Mouse (Mus musculus) kidney, adult 2 months (tissue): Measurements from ENCODE around the gene Wnt16. TPM values are rescaled to one million over a fixed set of nuclear protein-coding genes. Genes with fewer than 3 reads are reported as not detected.

Experiments used
- DNase-seq: peaks from one replicate; pipeline ENCODE4 v3.0.0; 2021
- H3K27ac ChIP-seq: fragments of 200-500 bp; 2 replicates; pipeline ENCODE4 v1.5.1; 2012; ENCODE audit warnings: low read depth, low read length, control low read depth, inconsistent platforms; ENCODE audit not compliant: insufficient read depth
- H3K27me3 ChIP-seq: fragments of 200-500 bp; replicated peaks from 2 replicates; pipeline ENCODE4 v1.6.1; 2012; ENCODE audit warnings: mild to moderate bottlenecking, moderate library complexity, low read length, inconsistent platforms; ENCODE audit not compliant: control insufficient read depth, insufficient read depth
- H3K36me3 ChIP-seq: fragments of 200-500 bp; 2 replicates; pipeline ENCODE4 v1.6.1; 2012; ENCODE audit warnings: mild to moderate bottlenecking, moderate library complexity, low read length, inconsistent platforms; ENCODE audit not compliant: control insufficient read depth, insufficient read depth
- H3K4me1 ChIP-seq: fragments of 200-500 bp; 2 replicates; pipeline ENCODE4 v1.6.1; 2011; ENCODE audit warnings: low read length; ENCODE audit not compliant: control insufficient read depth, insufficient read depth
- H3K4me3 ChIP-seq: fragments of 200-500 bp; 2 replicates; pipeline ENCODE4 v1.5.1; 2011; ENCODE audit warnings: mild to moderate bottlenecking, low read depth, low read length, control low read depth; ENCODE audit not compliant: insufficient read depth
- CTCF ChIP-seq: fragments of 200-500 bp; conservative IDR thresholded peaks from 2 replicates; pipeline ENCODE4 v1.5.1; 2011; ENCODE audit warnings: low read depth, mild to moderate bottlenecking, control low read depth, low read length, moderate library complexity, mixed read lengths; ENCODE audit not compliant: insufficient read depth, insufficient read length
- POLR2A ChIP-seq: fragments of 200-500 bp; IDR thresholded peaks from one replicate; pipeline ENCODE4 v1.6.1; 2011; ENCODE audit warnings: low read depth, low read length, control low read depth
- WGBS: fragments of 180-500 bp; shearing (Covaris S2); methylation state at CpG from one replicate; pipeline ENCODE4 v1.1.7; 2018; 5-methylcytosine and 5-hydroxymethylcytosine counted together
- polyA plus RNA-seq: library from polyadenylated mRNA; depleted of rRNA; stranded (reverse); fragments of >200 nt; gene quantifications from 2 replicates; pipeline ENCODE4 v1.2.3, GENCODE M21; 2012; rRNA removed

Gene Wnt16
- polyA plus RNA-seq, 1 experiment = 1.4 TPM

DNA sequence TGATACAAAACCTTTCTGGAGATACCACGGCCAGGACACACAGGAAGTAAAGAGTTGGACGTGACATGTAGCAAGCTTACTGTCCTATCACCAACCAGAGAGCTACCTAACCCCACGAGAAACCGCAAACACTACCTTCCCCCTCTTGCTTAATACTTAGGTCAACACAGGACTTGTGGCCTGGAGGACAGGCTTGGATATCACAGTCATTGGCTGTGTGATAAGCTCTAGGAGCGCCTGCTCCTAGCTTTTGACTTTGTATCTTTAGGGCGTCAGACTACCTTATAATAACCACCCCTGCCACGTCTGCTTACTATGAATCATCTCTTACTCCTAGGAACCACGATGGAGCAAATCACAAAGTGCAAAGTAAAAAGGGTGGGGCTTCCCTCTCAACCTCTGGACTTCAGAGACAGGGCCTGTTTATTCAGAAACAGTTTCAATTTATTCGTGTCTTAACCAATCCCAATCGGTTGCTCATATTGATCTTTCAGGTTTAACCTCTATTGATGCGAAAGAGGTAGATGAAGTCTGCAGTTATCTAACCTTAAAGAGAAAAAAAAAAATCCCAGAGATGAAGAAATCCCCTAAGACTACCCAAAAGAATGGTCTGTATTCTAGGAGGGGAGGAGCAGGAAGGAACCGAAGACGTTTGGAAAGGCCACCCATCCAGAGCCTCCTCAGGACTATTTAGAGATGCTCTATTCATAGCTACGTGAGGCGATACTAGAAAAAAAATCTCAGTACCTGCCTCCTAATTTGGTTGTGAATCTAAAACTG lies 51.9 kb downstream of the Wnt16 start:
- peak; percentile 23 for DNase-seq
- TF ChIP-seq POLR2A (no peak), CTCF (no peak)
- Histone ChIP-seq H3K4me3 (no peak overlapping the region), H3K36me3 (no peaks in the 10 kb centered on the region), H3K4me1 (peaks cover 3% of the 10 kb centered on the region; the same call in 1 of the 2 replicates), H3K27ac (no peak overlapping the region), H3K27me3 (no peaks in the 10 kb centered on the region)
- 89% methylated on average over 15 of the region's 15 CpGs for WGBS

- TF ChIP-seq POLR2A (no peak), CTCF (no peak)
- H3K27ac ChIP-seq = no peak overlapping the region
- WGBS = 95% methylated on average over 14 of the region's 14 CpGs
These were observed 52.8 kb downstream of the Wnt16 start for GRCm38 (mm10) chr6:22340779-22341178.

GRCm38 (mm10) chr6:22343292-22343691 lies 55.3 kb downstream of the Wnt16 start:
- DNase-seq = no peak
- Histone ChIP-seq H3K4me3 (no peak overlapping the region), H3K27me3 (no peaks in the 10 kb centered on the region), H3K4me1 (peaks cover 3% of the 10 kb centered on the region; the same call in 1 of the 2 replicates), H3K36me3 (no peaks in the 10 kb centered on the region), H3K27ac (no peak overlapping the region)
- TF ChIP-seq POLR2A = no peak
- TF ChIP-seq CTCF = no peak
- 86% methylated on average over 3 of the region's 3 CpGs for WGBS

More at GRCm38 (mm10) chr6:22340779-22341178, 52.8 kb downstream of the Wnt16 start:
- H3K4me1 ChIP-seq = peaks cover 3% of the 10 kb centered on the region; the same call in 1 of the 2 replicates
- DNase-seq = no peak
- H3K36me3 ChIP-seq = no peaks in the 10 kb centered on the region
- no peak overlapping the region for H3K4me3 ChIP-seq
- H3K27me3 ChIP-seq = no peaks in the 10 kb centered on the region

GRCm38 (mm10) chr6:22343706-22344105 lies 55.7 kb downstream of the Wnt16 start:
- H3K4me1 ChIP-seq = peaks cover 3% of the 10 kb centered on the region; the same call in 1 of the 2 replicates
- no peak for DNase-seq
- no peaks in the 10 kb centered on the region for H3K27me3 ChIP-seq
- no peak overlapping the region for H3K27ac ChIP-seq
- no peak overlapping the region for H3K4me3 ChIP-seq
- TF ChIP-seq CTCF (no peak), POLR2A (no peak)
- no peaks in the 10 kb centered on the region for H3K36me3 ChIP-seq
- 93% methylated on average over 6 of the region's 6 CpGs for WGBS

GRCm38 (mm10) chr6:22344443-22344842 lies 56.4 kb downstream of the Wnt16 start:
- no peaks in the 10 kb centered on the region for H3K36me3 ChIP-seq
- 27% methylated on average over 6 of the region's 6 CpGs for WGBS
- peak; percentile 28 for DNase-seq
- H3K4me3 ChIP-seq = no peak overlapping the region
- H3K4me1 ChIP-seq = peaks cover 3% of the 10 kb centered on the region; the same call in 1 of the 2 replicates
- no peaks in the 10 kb centered on the region for H3K27me3 ChIP-seq
- TF ChIP-seq CTCF = no peak
- TF ChIP-seq POLR2A = no peak
- no peak overlapping the region for H3K27ac ChIP-seq

- WGBS = 73% methylated on average over 8 of the region's 8 CpGs
- Histone ChIP-seq H3K27ac (no peak overlapping the region), H3K4me1 (peaks cover 3% of the 10 kb centered on the region; the same call in 1 of the 2 replicates), H3K27me3 (no peaks in the 10 kb centered on the region), H3K4me3 (no peak overlapping the region), H3K36me3 (no peaks in the 10 kb centered on the region)
- no peak for DNase-seq
- no peak for TF ChIP-seq CTCF
- no peak for TF ChIP-seq POLR2A
These were observed 59.3 kb downstream of the Wnt16 start for GRCm38 (mm10) chr6:22347132-22347902.

Other genes with a start within 250 kb of the Wnt16 start
- gene Fam3c, start 68.0 kb downstream of the Wnt16 start, polyA plus RNA-seq = 2.3 and 5.3 TPM in 2 replicates